Mouse (Mus musculus) urinary bladder, postnatal 10 days (tissue): ENCODE measurements around the gene Rnf114.
A peak's percentile ranks its signal among the peaks of the same experiment; 100 is the strongest.

Source experiments
- DNase-seq: peaks from one replicate; pipeline ENCODE4 v3.0.0; 2022; ENCODE audit warnings: low spot score

Gene Rnf114

GRCm38 (mm10) chr2:167505127-167505526 is 12.7 kb downstream of the Rnf114 start:
- no peak for DNase-seq

- no peak for DNase-seq
Observed at GRCm38 (mm10) chr2:167506546-167507260, 14.3 kb downstream of the Rnf114 start.

- DNase-seq, result no peak
Observed at GRCm38 (mm10) chr2:167507719-167508385, 15.4 kb downstream of the Rnf114 start.

- no peak for DNase-seq
Observed at GRCm38 (mm10) chr2:167508569-167508968, 16.1 kb downstream of the Rnf114 start.

GRCm38 (mm10) chr2:167510485-167510884 is 18.0 kb downstream of the Rnf114 start:
- no peak for DNase-seq

- no peak for DNase-seq
Observed at GRCm38 (mm10) chr2:167512365-167512764, 19.9 kb downstream of the Rnf114 start.

- no peak for DNase-seq
Observed at GRCm38 (mm10) chr2:167512970-167513369, 20.5 kb downstream of the Rnf114 start.

- no peak for DNase-seq
Observed at GRCm38 (mm10) chr2:167514641-167515040, 22.2 kb downstream of the Rnf114 start.

GRCm38 (mm10) chr2:167515688-167516087 is 23.2 kb downstream of the Rnf114 start:
- DNase-seq, result no peak

- DNase-seq, result no peak
Observed at GRCm38 (mm10) chr2:167519606-167520252, 27.3 kb downstream of the Rnf114 start.

GRCm38 (mm10) chr2:167528278-167528677 is 35.8 kb downstream of the Rnf114 start:
- no peak for DNase-seq

GRCm38 (mm10) chr2:167529935-167530513 is 37.6 kb downstream of the Rnf114 start:
- DNase-seq, result no peak

- no peak for DNase-seq
Observed at GRCm38 (mm10) chr2:167530536-167530935, 38.1 kb downstream of the Rnf114 start.

GRCm38 (mm10) chr2:167532131-167532530 is 39.7 kb downstream of the Rnf114 start:
- no peak for DNase-seq

GRCm38 (mm10) chr2:167533880-167534279 is 41.4 kb downstream of the Rnf114 start:
- DNase-seq, result no peak

GRCm38 (mm10) chr2:167536320-167536945 is 44.0 kb downstream of the Rnf114 start:
- DNase-seq, result no peak

- peak; percentile 79 for DNase-seq
Observed at GRCm38 (mm10) chr2:167537476-167538297, 45.2 kb downstream of the Rnf114 start, which contains the start of gene Snai1. Snai1 (plus strand) TSS chr2:167538195.

GRCm38 (mm10) chr2:167538671-167539306 is 46.3 kb downstream of the Rnf114 start:
- no peak for DNase-seq

GRCm38 (mm10) chr2:167539536-167540476 is 47.4 kb downstream of the Rnf114 start:
- no peak for DNase-seq
